Mouse (Mus musculus) retina, embryonic 14.5 days (tissue): Measurements from ENCODE around the gene Pacsin3.

Source experiments
- DNase-seq: peaks from one replicate; pipeline ENCODE4 v3.0.0-alpha.2; 2015; ENCODE audit warnings: low spot score

Gene Pacsin3

GRCm38 (mm10) chr2:91305926-91306325 lies 50.2 kb downstream of the Pacsin3 start:
- no peak for DNase-seq

GRCm38 (mm10) chr2:91306589-91306988 lies 50.8 kb downstream of the Pacsin3 start:
- no peak for DNase-seq

- no peak for DNase-seq
Observed at GRCm38 (mm10) chr2:91308680-91309079, 52.9 kb downstream of the Pacsin3 start.

- DNase-seq = no peak
Observed at GRCm38 (mm10) chr2:91309546-91309945, 53.8 kb downstream of the Pacsin3 start.

GRCm38 (mm10) chr2:91312578-91313311 lies 57.0 kb downstream of the Pacsin3 start:
- DNase-seq = no peak

GRCm38 (mm10) chr2:91314184-91314583 lies 58.4 kb downstream of the Pacsin3 start:
- no peak for DNase-seq
